9 mouse cellular contexts compared by ENCODE assay signal in the genomic region with DNA sequence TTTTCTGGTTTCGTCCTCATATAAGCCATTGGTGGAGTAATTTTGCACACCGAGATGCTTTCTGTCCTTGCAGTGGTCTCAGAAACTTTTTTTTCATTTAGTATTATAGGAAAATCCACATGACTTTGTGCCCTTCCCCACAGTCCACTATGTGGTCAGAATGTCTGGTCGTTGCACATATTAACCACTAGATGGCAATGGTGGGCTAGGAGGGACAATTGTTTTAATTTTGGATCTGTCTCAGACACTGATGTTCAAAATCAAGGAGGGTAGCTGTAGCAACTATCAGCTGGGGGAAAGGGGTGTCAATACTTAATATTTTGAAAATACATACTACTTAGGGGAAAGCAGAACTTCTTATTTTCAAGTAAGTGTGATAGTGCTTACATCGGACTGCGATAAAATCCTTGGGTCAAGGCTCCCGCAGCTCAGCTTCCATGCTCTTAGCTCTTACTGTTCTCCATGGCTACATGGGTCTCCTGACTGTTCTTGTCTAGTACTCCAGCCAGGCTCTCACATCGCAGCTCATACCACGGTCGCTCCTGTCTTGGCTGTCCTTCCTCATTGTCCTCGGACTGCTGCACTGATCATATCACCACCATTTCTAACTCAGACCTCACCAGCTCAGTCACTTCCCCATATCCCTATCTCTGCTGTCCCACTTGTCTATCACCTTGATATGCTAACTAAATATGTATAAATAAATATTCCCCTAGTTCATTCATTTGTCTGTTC.
A peak's percentile ranks its signal among the peaks of the same experiment; 100 is the strongest.
DNase-seq lines count a peak whose midpoint lies in the region; ATAC-seq lines count a peak whose summit lies in the region.
"Had no signal": no experiment of that assay in that cellular context is flagged by ENCODE, and none has a peak within 500 bp of the region (broad histone marks: within the 10 kb centered on the region; RNA-seq: fewer than 3 reads in every experiment).

No protein-coding gene starts in this region.

- no peaks in the 10 kb centered on the region for H3K27me3 ChIP-seq in hindbrain, embryonic 10.5 days (ENCODE audit: insufficient read depth, poor library complexity, severe bottlenecking)
- H3K27me3 ChIP-seq in midbrain, embryonic 16.5 days (ENCODE audit: control insufficient read depth, insufficient read depth, low read depth, low read length), result no peaks in the 10 kb centered on the region
- H3K27me3 ChIP-seq: megakaryocyte, embryonic 14.5 days had no signal

- H3K4me1 ChIP-seq in hindbrain, embryonic 10.5 days (replicated peaks), result no peaks in the 10 kb centered on the region
- H3K4me1 ChIP-seq in midbrain, embryonic 16.5 days (ENCODE audit: control insufficient read depth, insufficient read depth, low read length), result no peaks in the 10 kb centered on the region
- H3K4me1 ChIP-seq: megakaryocyte, embryonic 14.5 days had no signal

- no peaks in the 10 kb centered on the region for H3K36me3 ChIP-seq in hindbrain, embryonic 10.5 days
- H3K36me3 ChIP-seq in midbrain, embryonic 16.5 days (ENCODE audit: control insufficient read depth, insufficient read depth, low read length), result no peaks in the 10 kb centered on the region

- no peak for DNase-seq in frontal cortex, postnatal 36 days (ENCODE audit: low spot score in 2 of 2)
- DNase-seq in 416B (ENCODE audit: low read depth), result peak; percentile 15
- peak; percentile 26 for DNase-seq in cerebellum, adult 11 months
- DNase-seq in hindbrain, embryonic 10.5 days (ENCODE audit: low spot score), result peak; percentile 5
- no peak for DNase-seq in frontal cortex, postnatal 25 days (ENCODE audit: low spot score in 2 of 2)
- DNase-seq in right cerebral cortex, adult 18-20 months, result no peak

- no peaks in the 10 kb centered on the region for H3K9me3 ChIP-seq in hindbrain, embryonic 10.5 days
- H3K9me3 ChIP-seq in midbrain, embryonic 16.5 days (replicated peaks; ENCODE audit: control insufficient read depth, low read length, poor library complexity, severe bottlenecking), result no peaks in the 10 kb centered on the region
- H3K9me3 ChIP-seq: megakaryocyte, embryonic 14.5 days had no signal

- H3K9ac ChIP-seq in midbrain, embryonic 16.5 days (ENCODE audit: low read depth, low read length), result no peak overlapping the region

- no peak overlapping the region for H3K27ac ChIP-seq in hindbrain, embryonic 10.5 days
- no peak overlapping the region for H3K27ac ChIP-seq in midbrain, embryonic 16.5 days (ENCODE audit: low read length)

- H3K4me2 ChIP-seq in midbrain, embryonic 16.5 days (ENCODE audit: low read length), result no peak overlapping the region

- WGBS in hindbrain, embryonic 10.5 days, result 64% methylated on average over 10 of the region's 10 CpGs
- WGBS in midbrain, embryonic 16.5 days, result 63% methylated on average over 10 of the region's 10 CpGs

- peak; percentile 47; the same call in 1 of the 2 replicates for ATAC-seq in frontal cortex, adult (ENCODE audit: low TSS enrichment)
- peak; percentile 58; the same call in 1 of the 2 replicates for ATAC-seq in midbrain, embryonic 16.5 days

- no peak overlapping the region for H3K4me3 ChIP-seq in hindbrain, embryonic 10.5 days
- H3K4me3 ChIP-seq in midbrain, embryonic 16.5 days (ENCODE audit: low read depth, low read length), result no peak overlapping the region
- H3K4me3 ChIP-seq: megakaryocyte, embryonic 14.5 days had no signal

Comparison
In these comparisons a context has a peak if more than half of its experiments do, and no peak if none do; other contexts are left out.
1. DNase-seq: peak in 416B (single experiment), cerebellum, adult 11 months (single experiment) and hindbrain, embryonic 10.5 days (single experiment); none in frontal cortex, postnatal 36 days (0 of 2), frontal cortex, postnatal 25 days (0 of 2) and right cerebral cortex, adult 18-20 months (single experiment).